Mouse (Mus musculus): ENCODE measurements around the gene Mindy4. TPM values are rescaled to one million over a fixed set of nuclear protein-coding genes. Genes with fewer than 3 reads are reported as not detected.

Mindy4 gene
- total and polyA plus RNA-seq, 3 experiments = 0.23 to 1.6 TPM; not detected in 1

- no peaks in the 10 kb centered on the region for H3K36me3 ChIP-seq (ENCODE audit: control insufficient read depth in 1 of 2, insufficient read depth in 2 of 2, low read length in 2 of 2)
- H3K9ac ChIP-seq (ENCODE audit: control insufficient read depth, low read depth, low read length, poor library complexity, severe bottlenecking) = no peak overlapping the region
- no peak overlapping the region for H3K4me3 ChIP-seq (ENCODE audit: control insufficient read depth in 1 of 2, insufficient read depth in 1 of 2, low read depth in 2 of 2, low read length in 2 of 2)
- H3K79me2 ChIP-seq (ENCODE audit: control insufficient read depth, insufficient read depth, low read length, poor library complexity) = no peaks in the 10 kb centered on the region
- TF ChIP-seq NELFE (IDR thresholded peaks at IDR 0.05; ENCODE audit: low read depth, low read length) = no peak
- TF ChIP-seq MAFK (IDR thresholded peaks at IDR 0.05; ENCODE audit: borderline replicate concordance, low read depth, low read length) = no peak
- TF ChIP-seq MAZ (IDR thresholded peaks at IDR 0.05; ENCODE audit: low read depth, low read length) = no peak
- no peak for TF ChIP-seq USF2 (IDR thresholded peaks at IDR 0.05; ENCODE audit: borderline replicate concordance in 1 of 2, insufficient read depth in 1 of 2, low read depth in 1 of 2, low read length in 2 of 2)
- no peak for TF ChIP-seq E2F4 (IDR thresholded peaks at IDR 0.05; ENCODE audit: borderline replicate concordance, low read depth, low read length)
- no peak for TF ChIP-seq ELF1 (IDR thresholded peaks at IDR 0.05; ENCODE audit: low read depth, low read length)
- TF ChIP-seq MXI1 (IDR thresholded peaks at IDR 0.05; ENCODE audit: low read depth, low read length) = no peak
- no peak for TF ChIP-seq UBTF (IDR thresholded peaks at IDR 0.05; ENCODE audit: borderline replicate concordance, insufficient read depth, low read depth, low read length)
- TF ChIP-seq MAX (IDR thresholded peaks at IDR 0.05; ENCODE audit: low read length) = no peak
- TF ChIP-seq POLR2AphosphoS5 (IDR thresholded peaks at IDR 0.05; ENCODE audit: borderline replicate concordance, low read depth, low read length) = no peak
- TF ChIP-seq BHLHE40 (IDR thresholded peaks at IDR 0.05; ENCODE audit: borderline replicate concordance, low read depth, low read length) = no peak
- TF ChIP-seq ZNF384 (IDR thresholded peaks at IDR 0.05; ENCODE audit: low read depth, low read length) = no peak
- no peak for TF ChIP-seq GATA1 (IDR thresholded peaks at IDR 0.05; ENCODE audit: low read depth, low read length)
- TF ChIP-seq HCFC1 (IDR thresholded peaks at IDR 0.05; ENCODE audit: low read depth, low read length) = no peak
- H3K27me3 ChIP-seq (ENCODE audit: control insufficient read depth in 1 of 2, insufficient read depth in 2 of 2, low read length in 2 of 2) = no peaks in the 10 kb centered on the region
- no peaks in the 10 kb centered on the region for H3K9me3 ChIP-seq (replicated peaks; ENCODE audit: insufficient read depth, low read length)
- DNase-seq (ENCODE audit: low read depth, low spot score) = no peak
- H3K4me1 ChIP-seq (ENCODE audit: control insufficient read depth in 1 of 2, insufficient read depth in 2 of 2, low read length in 2 of 2) = peaks cover 0 to 21% of the 10 kb centered on the region in 2 experiments; a peak in 2 of 4 replicates
- no peak overlapping the region for H3K27ac ChIP-seq (ENCODE audit: control insufficient read depth, low read depth, low read length)
Measured at GRCm38 (mm10) chr6:55332100-55332772, 129.1 kb downstream of the Mindy4 start.

- Histone ChIP-seq H3K27ac (ENCODE audit: control insufficient read depth, low read depth, low read length) (no peak overlapping the region), H3K79me2 (ENCODE audit: control insufficient read depth, insufficient read depth, low read length, poor library complexity) (no peaks in the 10 kb centered on the region), H3K27me3 (ENCODE audit: control insufficient read depth in 1 of 2, insufficient read depth in 2 of 2, low read length in 2 of 2) (no peaks in the 10 kb centered on the region), H3K9ac (ENCODE audit: control insufficient read depth, low read depth, low read length, poor library complexity, severe bottlenecking) (no peak overlapping the region), H3K4me1 (ENCODE audit: control insufficient read depth in 1 of 2, insufficient read depth in 2 of 2, low read length in 2 of 2) (peaks cover 0 to 22% of the 10 kb centered on the region in 2 experiments; a peak in 2 of 4 replicates), H3K4me3 (ENCODE audit: control insufficient read depth in 1 of 2, insufficient read depth in 1 of 2, low read depth in 2 of 2, low read length in 2 of 2) (no peak overlapping the region), H3K36me3 (ENCODE audit: control insufficient read depth in 1 of 2, insufficient read depth in 2 of 2, low read length in 2 of 2) (no peaks in the 10 kb centered on the region), H3K9me3 (replicated peaks; ENCODE audit: insufficient read depth, low read length) (no peaks in the 10 kb centered on the region)
- TF ChIP-seq TAL1 (IDR thresholded peaks at IDR 0.05; ENCODE audit: low read length) = no peak
- TF ChIP-seq ZMIZ1 (IDR thresholded peaks at IDR 0.05; ENCODE audit: low read depth, low read length) = no peak
- TF ChIP-seq BHLHE40 (IDR thresholded peaks at IDR 0.05; ENCODE audit: borderline replicate concordance, low read depth, low read length) = no peak
- no peak for TF ChIP-seq ETS1 (IDR thresholded peaks at IDR 0.05; ENCODE audit: low read depth, low read length)
- no peak for DNase-seq (ENCODE audit: low read depth, low spot score)
Measured at GRCm38 (mm10) chr6:55332773-55333109, 129.6 kb downstream of the Mindy4 start.

All from MEL (cell line).